Mouse (Mus musculus): ENCODE results near the gene AY358078. TPM values are rescaled to one million over a fixed set of nuclear protein-coding genes. Genes with fewer than 3 reads are reported as not detected.

Gene AY358078
- total and polyA plus RNA-seq, 3 experiments = not detected

GRCm38 (mm10) chr14:51778865-51779481 is 20.9 kb upstream of the AY358078 start:
- Histone ChIP-seq H3K9me3 (replicated peaks; ENCODE audit: insufficient read depth, low read length) (no peaks in the 10 kb centered on the region), H3K4me1 (ENCODE audit: control insufficient read depth in 1 of 2, insufficient read depth in 2 of 2, low read length in 2 of 2) (no peaks in the 10 kb centered on the region), H3K9ac (ENCODE audit: control insufficient read depth, low read depth, low read length, poor library complexity, severe bottlenecking) (no peak overlapping the region), H3K36me3 (ENCODE audit: control insufficient read depth in 1 of 2, insufficient read depth in 2 of 2, low read length in 2 of 2) (no peaks in the 10 kb centered on the region), H3K27me3 (ENCODE audit: control insufficient read depth in 1 of 2, insufficient read depth in 2 of 2, low read length in 2 of 2) (no peaks in the 10 kb centered on the region), H3K79me2 (ENCODE audit: control insufficient read depth, insufficient read depth, low read length, poor library complexity) (no peaks in the 10 kb centered on the region), H3K4me3 (ENCODE audit: control insufficient read depth in 1 of 2, insufficient read depth in 1 of 2, low read depth in 2 of 2, low read length in 2 of 2) (no peak overlapping the region), H3K27ac (ENCODE audit: control insufficient read depth, low read depth, low read length) (no peak overlapping the region)
- TF ChIP-seq ZMIZ1 (IDR thresholded peaks at IDR 0.05; ENCODE audit: low read depth, low read length) = no peak
- no peak for TF ChIP-seq ZKSCAN1 (IDR thresholded peaks at IDR 0.05; ENCODE audit: low read depth, low read length)
- DNase-seq (ENCODE audit: low read depth, low spot score) = no peak

- H3K9ac ChIP-seq (ENCODE audit: control insufficient read depth, low read depth, low read length, poor library complexity, severe bottlenecking) = no peak overlapping the region
- no peak overlapping the region for H3K4me3 ChIP-seq (ENCODE audit: control insufficient read depth in 1 of 2, insufficient read depth in 1 of 2, low read depth in 2 of 2, low read length in 2 of 2)
- H3K27ac ChIP-seq (ENCODE audit: control insufficient read depth, low read depth, low read length) = no peak overlapping the region
- no peak for DNase-seq (ENCODE audit: low read depth, low spot score)
- no peaks in the 10 kb centered on the region for H3K36me3 ChIP-seq (ENCODE audit: control insufficient read depth in 1 of 2, insufficient read depth in 2 of 2, low read length in 2 of 2)
- H3K27me3 ChIP-seq (ENCODE audit: control insufficient read depth in 1 of 2, insufficient read depth in 2 of 2, low read length in 2 of 2) = no peaks in the 10 kb centered on the region
- 0 out of 2 replicates have a peak, but pooled peaks have one; percentile 17 for TF ChIP-seq USF1 (IDR thresholded peaks at IDR 0.05; ENCODE audit: low read depth, low read length)
- no peak for TF ChIP-seq TBP (IDR thresholded peaks at IDR 0.05; ENCODE audit: low read depth, low read length)
- no peaks in the 10 kb centered on the region for H3K9me3 ChIP-seq (replicated peaks; ENCODE audit: insufficient read depth, low read length)
- no peaks in the 10 kb centered on the region for H3K79me2 ChIP-seq (ENCODE audit: control insufficient read depth, insufficient read depth, low read length, poor library complexity)
- no peaks in the 10 kb centered on the region for H3K4me1 ChIP-seq (ENCODE audit: control insufficient read depth in 1 of 2, insufficient read depth in 2 of 2, low read length in 2 of 2)
Observed at GRCm38 (mm10) chr14:51786335-51786734, 13.5 kb upstream of the AY358078 start.

DNA sequence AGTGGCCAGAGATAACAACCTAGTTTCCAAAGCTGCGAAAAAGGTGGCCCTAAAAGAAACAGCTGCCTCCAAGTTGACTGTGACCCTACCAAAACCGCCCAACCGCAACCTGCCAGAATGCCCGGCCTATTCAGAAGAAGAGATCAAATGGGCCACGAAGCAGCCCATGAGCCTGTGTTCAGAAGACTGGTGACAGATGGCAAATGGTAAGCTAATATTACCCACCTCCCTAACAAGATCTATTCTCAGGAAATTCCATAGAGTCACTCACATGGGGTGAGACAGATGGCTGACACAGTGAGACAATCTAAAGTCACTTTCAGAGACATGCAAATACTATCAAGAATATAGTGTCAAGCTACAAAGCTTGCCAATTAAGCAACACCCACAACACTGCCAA is 12.8 kb upstream of the AY358078 start:
- TF ChIP-seq MEF2A (IDR thresholded peaks at IDR 0.05; ENCODE audit: extremely low read depth, insufficient replicate concordance, low read depth, low read length, poor library complexity, severe bottlenecking) (no peak), GABPA (IDR thresholded peaks at IDR 0.05; ENCODE audit: low read depth, low read length) (no peak), TCF12 (IDR thresholded peaks at IDR 0.05; ENCODE audit: low read depth, low read length) (no peak), E2F4 (IDR thresholded peaks at IDR 0.05; ENCODE audit: borderline replicate concordance, low read depth, low read length) (no peak), UBTF (IDR thresholded peaks at IDR 0.05; ENCODE audit: borderline replicate concordance, insufficient read depth, low read depth, low read length) (no peak), POLR2A (IDR thresholded peaks at IDR 0.05; ENCODE audit: control insufficient read depth in 1 of 2, insufficient read depth in 1 of 2, low read depth in 1 of 2, low read length in 2 of 2, poor library complexity in 1 of 2) (no peak), RAD21 (IDR thresholded peaks at IDR 0.05; ENCODE audit: low read depth, low read length) (no peak), ETS1 (IDR thresholded peaks at IDR 0.05; ENCODE audit: low read depth, low read length) (no peak), JUND (IDR thresholded peaks at IDR 0.05; ENCODE audit: low read depth, low read length) (no peak)
- H3K79me2 ChIP-seq (ENCODE audit: control insufficient read depth, insufficient read depth, low read length, poor library complexity) = no peaks in the 10 kb centered on the region
- H3K27me3 ChIP-seq (ENCODE audit: control insufficient read depth in 1 of 2, insufficient read depth in 2 of 2, low read length in 2 of 2) = no peaks in the 10 kb centered on the region
- no peak overlapping the region for H3K27ac ChIP-seq (ENCODE audit: control insufficient read depth, low read depth, low read length)
- H3K9ac ChIP-seq (ENCODE audit: control insufficient read depth, low read depth, low read length, poor library complexity, severe bottlenecking) = no peak overlapping the region
- H3K36me3 ChIP-seq (ENCODE audit: control insufficient read depth in 1 of 2, insufficient read depth in 2 of 2, low read length in 2 of 2) = no peaks in the 10 kb centered on the region
- no peaks in the 10 kb centered on the region for H3K9me3 ChIP-seq (replicated peaks; ENCODE audit: insufficient read depth, low read length)
- no peaks in the 10 kb centered on the region for H3K4me1 ChIP-seq (ENCODE audit: control insufficient read depth in 1 of 2, insufficient read depth in 2 of 2, low read length in 2 of 2)
- no peak for DNase-seq (ENCODE audit: low read depth, low spot score)
- H3K4me3 ChIP-seq (ENCODE audit: control insufficient read depth in 1 of 2, insufficient read depth in 1 of 2, low read depth in 2 of 2, low read length in 2 of 2) = no peak overlapping the region
